Mouse (Mus musculus): ENCODE measurements at regions not wholly inside any gene's neighbourhood (a gene's known extent, or its start where the extent isn't known, plus 50 kb on each side); places are given as distances from the start of the nearest gene placed in this dataset.

- peak; percentile 19 for DNase-seq
- no peak overlapping the region for H3K4me3 ChIP-seq (ENCODE audit: control insufficient read depth, insufficient read depth, low read length)
- H3K36me3 ChIP-seq (ENCODE audit: control insufficient read depth, insufficient read depth, low read length), result no peaks in the 10 kb centered on the region
- H3K4me1 ChIP-seq (replicated peaks; ENCODE audit: control insufficient read depth, insufficient read depth, low read length), result no peaks in the 10 kb centered on the region
- WGBS, result 4% methylated on average over 4 of the region's 4 CpGs
- H3K27ac ChIP-seq (ENCODE audit: control insufficient read depth, insufficient read depth, low read length), result no peak overlapping the region
- TF ChIP-seq POLR2A (IDR thresholded peaks at IDR 0.05; ENCODE audit: control insufficient read depth, extremely low read depth, insufficient read depth, low read length, poor library complexity) (no peak), CTCF (IDR thresholded peaks at IDR 0.05; ENCODE audit: borderline replicate concordance, control insufficient read depth, extremely low read depth, insufficient read depth, low read length, poor library complexity) (no peak)
- H3K27me3 ChIP-seq (ENCODE audit: control insufficient read depth, insufficient read depth, low read length), result no peaks in the 10 kb centered on the region
Observed at GRCm38 (mm10) chr14:64546787-64547186, 442.7 kb downstream of the Prss52 start.

DNA sequence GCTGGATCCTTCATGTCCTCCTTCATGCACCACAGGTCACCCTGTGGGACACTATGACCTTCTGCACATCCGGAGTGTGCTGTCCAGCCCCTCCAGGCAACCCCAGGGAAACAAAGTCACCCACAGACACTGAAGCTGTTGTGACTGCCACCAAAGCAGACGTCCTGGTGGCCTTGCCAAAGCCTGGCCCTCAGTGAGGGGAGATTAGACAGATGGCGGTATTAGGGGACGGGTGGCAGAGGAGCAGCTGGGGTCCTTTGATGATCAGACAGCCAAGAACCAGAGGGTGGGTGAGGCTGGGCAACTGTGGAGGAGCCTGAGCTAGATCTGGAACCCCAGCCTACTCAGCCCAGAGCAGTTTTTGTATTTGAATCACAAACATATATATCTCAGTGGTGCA lies 448.9 kb downstream of the Prss52 start:
- WGBS, result 77% methylated on average over 4 of the region's 4 CpGs
- Histone ChIP-seq H3K36me3 (ENCODE audit: control insufficient read depth, insufficient read depth, low read length) (no peaks in the 10 kb centered on the region), H3K4me1 (replicated peaks; ENCODE audit: control insufficient read depth, insufficient read depth, low read length) (no peaks in the 10 kb centered on the region), H3K27me3 (ENCODE audit: control insufficient read depth, insufficient read depth, low read length) (no peaks in the 10 kb centered on the region), H3K4me3 (ENCODE audit: control insufficient read depth, insufficient read depth, low read length) (no peak overlapping the region), H3K27ac (ENCODE audit: control insufficient read depth, insufficient read depth, low read length) (no peak overlapping the region)
- TF ChIP-seq CTCF (IDR thresholded peaks at IDR 0.05; ENCODE audit: borderline replicate concordance, control insufficient read depth, extremely low read depth, insufficient read depth, low read length, poor library complexity) (no peak), POLR2A (IDR thresholded peaks at IDR 0.05; ENCODE audit: control insufficient read depth, extremely low read depth, insufficient read depth, low read length, poor library complexity) (no peak)
- no peak for DNase-seq

GRCm38 (mm10) chr14:64556042-64556441 lies 452.0 kb downstream of the Prss52 start:
- Histone ChIP-seq H3K4me1 (replicated peaks; ENCODE audit: control insufficient read depth, insufficient read depth, low read length) (no peaks in the 10 kb centered on the region), H3K36me3 (ENCODE audit: control insufficient read depth, insufficient read depth, low read length) (no peaks in the 10 kb centered on the region), H3K4me3 (ENCODE audit: control insufficient read depth, insufficient read depth, low read length) (no peak overlapping the region), H3K27ac (ENCODE audit: control insufficient read depth, insufficient read depth, low read length) (no peak overlapping the region), H3K27me3 (ENCODE audit: control insufficient read depth, insufficient read depth, low read length) (no peaks in the 10 kb centered on the region)
- no peak for DNase-seq
- TF ChIP-seq CTCF (IDR thresholded peaks at IDR 0.05; ENCODE audit: borderline replicate concordance, control insufficient read depth, extremely low read depth, insufficient read depth, low read length, poor library complexity), result no peak
- TF ChIP-seq POLR2A (IDR thresholded peaks at IDR 0.05; ENCODE audit: control insufficient read depth, extremely low read depth, insufficient read depth, low read length, poor library complexity), result no peak
- WGBS, result 96% methylated on average over 7 of the region's 7 CpGs

- Histone ChIP-seq H3K36me3 (ENCODE audit: control insufficient read depth, insufficient read depth, low read length) (no peaks in the 10 kb centered on the region), H3K27ac (ENCODE audit: control insufficient read depth, insufficient read depth, low read length) (no peak overlapping the region), H3K27me3 (ENCODE audit: control insufficient read depth, insufficient read depth, low read length) (no peaks in the 10 kb centered on the region), H3K4me3 (ENCODE audit: control insufficient read depth, insufficient read depth, low read length) (no peak overlapping the region), H3K4me1 (replicated peaks; ENCODE audit: control insufficient read depth, insufficient read depth, low read length) (no peaks in the 10 kb centered on the region)
- WGBS, result 77% methylated on average over 6 of the region's 6 CpGs
- no peak for TF ChIP-seq CTCF (IDR thresholded peaks at IDR 0.05; ENCODE audit: borderline replicate concordance, control insufficient read depth, extremely low read depth, insufficient read depth, low read length, poor library complexity)
- no peak for TF ChIP-seq POLR2A (IDR thresholded peaks at IDR 0.05; ENCODE audit: control insufficient read depth, extremely low read depth, insufficient read depth, low read length, poor library complexity)
- DNase-seq, result no peak
Observed at GRCm38 (mm10) chr14:64557453-64557852, 453.4 kb downstream of the Prss52 start.

DNA sequence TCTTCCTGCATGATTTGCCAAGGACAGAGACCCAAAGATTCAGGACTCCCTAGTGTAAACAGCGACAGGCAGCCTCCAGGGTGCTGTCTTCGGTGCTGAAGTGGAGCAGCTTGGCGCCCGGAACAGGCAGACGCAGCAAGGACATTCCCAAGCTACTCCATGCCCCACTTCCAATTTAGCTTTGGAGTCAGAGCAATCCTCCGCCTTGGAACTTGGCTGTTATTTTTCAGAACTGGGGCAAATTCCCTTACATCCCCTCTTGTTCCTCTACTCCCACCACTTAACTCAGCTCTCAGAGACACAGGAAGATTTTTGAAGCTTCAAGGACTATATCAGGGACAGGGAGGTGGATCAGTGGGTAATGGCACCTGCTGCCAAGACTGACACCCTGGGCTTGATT lies 464.6 kb downstream of the Prss52 start:
- Histone ChIP-seq H3K27ac (ENCODE audit: control insufficient read depth, insufficient read depth, low read length) (no peak overlapping the region), H3K4me1 (replicated peaks; ENCODE audit: control insufficient read depth, insufficient read depth, low read length) (no peaks in the 10 kb centered on the region), H3K27me3 (ENCODE audit: control insufficient read depth, insufficient read depth, low read length) (no peaks in the 10 kb centered on the region), H3K4me3 (ENCODE audit: control insufficient read depth, insufficient read depth, low read length) (no peak overlapping the region), H3K36me3 (ENCODE audit: control insufficient read depth, insufficient read depth, low read length) (no peaks in the 10 kb centered on the region)
- 9% methylated on average over 6 of the region's 6 CpGs for WGBS
- no peak for DNase-seq
- TF ChIP-seq CTCF (IDR thresholded peaks at IDR 0.05; ENCODE audit: borderline replicate concordance, control insufficient read depth, extremely low read depth, insufficient read depth, low read length, poor library complexity), result no peak
- no peak for TF ChIP-seq POLR2A (IDR thresholded peaks at IDR 0.05; ENCODE audit: control insufficient read depth, extremely low read depth, insufficient read depth, low read length, poor library complexity)

- H3K27ac ChIP-seq (ENCODE audit: control insufficient read depth, insufficient read depth, low read length), result no peak overlapping the region
- H3K4me3 ChIP-seq (ENCODE audit: control insufficient read depth, insufficient read depth, low read length), result no peak overlapping the region
- 91% methylated on average over 7 of the region's 7 CpGs for WGBS
- TF ChIP-seq POLR2A (IDR thresholded peaks at IDR 0.05; ENCODE audit: control insufficient read depth, extremely low read depth, insufficient read depth, low read length, poor library complexity) (no peak), CTCF (IDR thresholded peaks at IDR 0.05; ENCODE audit: borderline replicate concordance, control insufficient read depth, extremely low read depth, insufficient read depth, low read length, poor library complexity) (no peak)
- DNase-seq, result no peak
- no peaks in the 10 kb centered on the region for H3K27me3 ChIP-seq (ENCODE audit: control insufficient read depth, insufficient read depth, low read length)
- no peaks in the 10 kb centered on the region for H3K36me3 ChIP-seq (ENCODE audit: control insufficient read depth, insufficient read depth, low read length)
- H3K4me1 ChIP-seq (replicated peaks; ENCODE audit: control insufficient read depth, insufficient read depth, low read length), result no peaks in the 10 kb centered on the region
Observed at GRCm38 (mm10) chr14:64570951-64571350, 466.9 kb downstream of the Prss52 start.

DNA sequence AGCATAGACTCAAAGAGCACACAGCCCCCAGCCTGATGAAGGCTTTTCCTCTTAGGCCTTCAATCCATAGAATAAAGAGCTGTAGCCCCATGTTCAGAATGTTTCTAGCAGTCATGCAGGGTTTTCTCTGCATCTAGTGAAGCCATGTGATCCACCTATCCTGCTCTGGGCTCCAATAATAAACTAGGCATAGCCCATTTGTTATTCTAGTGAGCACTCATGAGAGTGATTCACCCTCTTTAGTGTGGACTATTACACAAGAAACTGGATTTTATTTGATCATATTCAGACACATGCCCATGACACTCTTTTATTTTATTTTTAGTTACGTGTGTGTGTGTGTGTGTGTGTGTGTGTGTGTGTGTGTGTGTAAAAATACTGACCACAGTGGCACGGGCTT lies 468.7 kb downstream of the Prss52 start:
- Histone ChIP-seq H3K4me3 (ENCODE audit: control insufficient read depth, insufficient read depth, low read length) (no peak overlapping the region), H3K27ac (ENCODE audit: control insufficient read depth, insufficient read depth, low read length) (no peak overlapping the region), H3K4me1 (replicated peaks; ENCODE audit: control insufficient read depth, insufficient read depth, low read length) (no peaks in the 10 kb centered on the region), H3K27me3 (ENCODE audit: control insufficient read depth, insufficient read depth, low read length) (no peaks in the 10 kb centered on the region), H3K36me3 (ENCODE audit: control insufficient read depth, insufficient read depth, low read length) (no peaks in the 10 kb centered on the region)
- 77% methylated on average over 2 of the region's 2 CpGs for WGBS
- no peak for TF ChIP-seq CTCF (IDR thresholded peaks at IDR 0.05; ENCODE audit: borderline replicate concordance, control insufficient read depth, extremely low read depth, insufficient read depth, low read length, poor library complexity)
- TF ChIP-seq POLR2A (IDR thresholded peaks at IDR 0.05; ENCODE audit: control insufficient read depth, extremely low read depth, insufficient read depth, low read length, poor library complexity), result no peak
- no peak for DNase-seq
